Mouse (Mus musculus) left cerebral cortex, postnatal 36 days (tissue): ENCODE results near the gene Rassf4. TPM values are rescaled to one million over a fixed set of nuclear protein-coding genes. Genes with fewer than 3 reads are reported as not detected.
A peak's percentile ranks its signal among the peaks of the same experiment; 100 is the strongest.

Source experiments
- DNase-seq, 2 experiments: peaks; one replicate each; pipeline ENCODE4 v3.0.0; 2021 to 2022; ENCODE audit warnings: low spot score in 2 of 2, mixed read lengths in 1 of 2
- intact Hi-C: fragments of 180-260 bp; cut with DNase I; formaldehyde crosslinking; loops from one replicate; pipeline ENCODE4 v1.15.1; 2025
- total RNA-seq, 2 experiments: library from RNA; stranded (reverse); gene quantifications; 2 replicates each; pipeline ENCODE4 v1.2.3; 2021

Rassf4 gene
- 1 to 10 TPM; 4.6 to 5.1 TPM for total RNA-seq

- intact Hi-C loops, result no loop called here
- DNase-seq, result peak; percentile 66 to 71
Measured at GRCm38 (mm10) chr6:116673471-116674282, at the start of gene Rassf4. Gene Rassf4 (minus strand): TSS chr6:116673952.

- no peak for DNase-seq
Measured at GRCm38 (mm10) chr6:116718920-116719319, 45.2 kb upstream of the Rassf4 start.

GRCm38 (mm10) chr6:116718361-116718760 lies 44.6 kb upstream of the Rassf4 start:
- no peak for DNase-seq

More at GRCm38 (mm10) chr6:116718920-116719319, 45.2 kb upstream of the Rassf4 start:
- intact Hi-C loops, result no loop called here

GRCm38 (mm10) chr6:116717851-116718250 lies 44.1 kb upstream of the Rassf4 start:
- intact Hi-C loops, result no loop called here
- no peak for DNase-seq

More at GRCm38 (mm10) chr6:116718361-116718760, 44.6 kb upstream of the Rassf4 start:
- intact Hi-C loops, result no loop called here

- DNase-seq, result no peak
- intact Hi-C loops, result no loop called here
Measured at GRCm38 (mm10) chr6:116716666-116717065, 42.9 kb upstream of the Rassf4 start, which contains the start of gene Tmem72. Gene Tmem72 (minus strand): TSS chr6:116716913.

GRCm38 (mm10) chr6:116715166-116715565 lies 41.4 kb upstream of the Rassf4 start:
- DNase-seq, result no peak
- intact Hi-C loops, result no loop called here

GRCm38 (mm10) chr6:116714576-116714975 lies 40.8 kb upstream of the Rassf4 start:
- DNase-seq, result no peak
- intact Hi-C loops, result no loop called here

GRCm38 (mm10) chr6:116713966-116714365 lies 40.2 kb upstream of the Rassf4 start:
- intact Hi-C loops, result no loop called here
- DNase-seq, result no peak

- no peak for DNase-seq
- intact Hi-C loops, result no loop called here
Measured at GRCm38 (mm10) chr6:116712503-116712902, 38.8 kb upstream of the Rassf4 start.

GRCm38 (mm10) chr6:116712062-116712461 lies 38.3 kb upstream of the Rassf4 start:
- no peak for DNase-seq

GRCm38 (mm10) chr6:116704320-116704719 lies 30.6 kb upstream of the Rassf4 start:
- DNase-seq, result no peak
- intact Hi-C loops, result no loop called here

More at GRCm38 (mm10) chr6:116712062-116712461, 38.3 kb upstream of the Rassf4 start:
- intact Hi-C loops, result no loop called here

GRCm38 (mm10) chr6:116700821-116701220 lies 27.1 kb upstream of the Rassf4 start:
- intact Hi-C loops, result no loop called here
- no peak for DNase-seq

GRCm38 (mm10) chr6:116697896-116698425 lies 24.2 kb upstream of the Rassf4 start:
- intact Hi-C loops, result loop anchor here (5.0 kb wide), 1 partner anchor 46 kb away; the partner anchor contains the start of gene Depp1
- no peak for DNase-seq

GRCm38 (mm10) chr6:116697413-116697812 lies 23.7 kb upstream of the Rassf4 start:
- intact Hi-C loops, result loop anchor here (5.0 kb wide), 1 partner anchor 45 kb away; the partner anchor contains the start of gene Depp1

GRCm38 (mm10) chr6:116694346-116694745 lies 20.6 kb upstream of the Rassf4 start:
- intact Hi-C loops, result no loop called here
- no peak for DNase-seq

More at GRCm38 (mm10) chr6:116697413-116697812, 23.7 kb upstream of the Rassf4 start:
- DNase-seq, result no peak

GRCm38 (mm10) chr6:116693639-116694038 lies 19.9 kb upstream of the Rassf4 start:
- no peak for DNase-seq
- intact Hi-C loops, result no loop called here

GRCm38 (mm10) chr6:116682317-116682716 lies 8.6 kb upstream of the Rassf4 start:
- DNase-seq, result no peak
- intact Hi-C loops, result no loop called here

- DNase-seq, result no peak
- intact Hi-C loops, result no loop called here
Measured at GRCm38 (mm10) chr6:116679563-116680288, 6.0 kb upstream of the Rassf4 start.

GRCm38 (mm10) chr6:116677321-116677720 lies 3.6 kb upstream of the Rassf4 start:
- DNase-seq, result no peak
- intact Hi-C loops, result no loop called here

GRCm38 (mm10) chr6:116676355-116676913 lies 2.7 kb upstream of the Rassf4 start:
- DNase-seq, result no peak

More at GRCm38 (mm10) chr6:116676355-116676913, 2.7 kb upstream of the Rassf4 start:
- intact Hi-C loops, result no loop called here
